Mouse (Mus musculus) adrenal gland, adult 2 months (tissue): ENCODE results near the gene Map2k5. TPM values are rescaled to one million over a fixed set of nuclear protein-coding genes. Genes with fewer than 3 reads are reported as not detected.

Source experiments
- DNase-seq: peaks from one replicate; pipeline ENCODE4 v3.0.0; 2021
- polyA plus RNA-seq: library from polyadenylated mRNA; depleted of rRNA; stranded (reverse); fragments of >200 nt; gene quantifications from 2 replicates; pipeline ENCODE4 v1.2.3, GENCODE M21; 2012
- total RNA-seq, 2 experiments: library from RNA; stranded (reverse); gene quantifications; 2 replicates each; pipeline ENCODE4 v1.2.3; 2021

The Map2k5 gene
- total and polyA plus RNA-seq, 3 experiments: 23.9 to 96.0 (median 31.1) TPM

- no peak for DNase-seq
Measured at GRCm38 (mm10) chr9:63145249-63146125, 232.2 kb downstream of the Map2k5 start.

- peak; percentile 31 for DNase-seq
Measured at GRCm38 (mm10) chr9:63144502-63145248, 233.0 kb downstream of the Map2k5 start.

- DNase-seq: no peak
Measured at GRCm38 (mm10) chr9:63143641-63144501, 233.8 kb downstream of the Map2k5 start.

GRCm38 (mm10) chr9:63143227-63143626 is 234.5 kb downstream of the Map2k5 start:
- DNase-seq: no peak

GRCm38 (mm10) chr9:63142335-63143036 is 235.2 kb downstream of the Map2k5 start:
- DNase-seq: no peak

- DNase-seq: no peak
Measured at GRCm38 (mm10) chr9:63141641-63142334, 235.9 kb downstream of the Map2k5 start.

GRCm38 (mm10) chr9:63140211-63140610 is 237.5 kb downstream of the Map2k5 start:
- DNase-seq: no peak

GRCm38 (mm10) chr9:63139661-63140060 is 238.0 kb downstream of the Map2k5 start:
- no peak for DNase-seq

- no peak for DNase-seq
Measured at GRCm38 (mm10) chr9:63138481-63138967, 239.2 kb downstream of the Map2k5 start.

GRCm38 (mm10) chr9:63137615-63137915 is 240.1 kb downstream of the Map2k5 start:
- DNase-seq: no peak

GRCm38 (mm10) chr9:63136756-63137614 is 240.7 kb downstream of the Map2k5 start:
- no peak for DNase-seq

GRCm38 (mm10) chr9:63136241-63136640 is 241.5 kb downstream of the Map2k5 start:
- no peak for DNase-seq

- DNase-seq: peak; percentile 53
Measured at GRCm38 (mm10) chr9:63135801-63136200, 241.9 kb downstream of the Map2k5 start.

GRCm38 (mm10) chr9:63135356-63135755 is 242.3 kb downstream of the Map2k5 start:
- no peak for DNase-seq

GRCm38 (mm10) chr9:63133659-63134058 is 244.0 kb downstream of the Map2k5 start:
- no peak for DNase-seq

- peak; percentile 97 for DNase-seq
Measured at GRCm38 (mm10) chr9:63132673-63133601, 244.8 kb downstream of the Map2k5 start.

- DNase-seq: peak; percentile 63
Measured at GRCm38 (mm10) chr9:63131957-63132602, 245.6 kb downstream of the Map2k5 start.

- DNase-seq: peak; percentile 14
Measured at GRCm38 (mm10) chr9:63129641-63130041, 248.1 kb downstream of the Map2k5 start.
